Mouse (Mus musculus) gastrocnemius, postnatal 36 days (tissue): ENCODE measurements around the gene Tspan4. TPM values are rescaled to one million over a fixed set of nuclear protein-coding genes. Genes with fewer than 3 reads are reported as not detected.

Source experiments
- DNase-seq, 2 experiments: peaks; one replicate each; pipeline ENCODE4 v3.0.0; 2022
- intact Hi-C: fragments of 180-260 bp; cut with DNase I; formaldehyde crosslinking; loops from one replicate; pipeline ENCODE4 v1.15.1; 2025
- total RNA-seq, 2 experiments: library from RNA; stranded (reverse); gene quantifications; 2 replicates each; pipeline ENCODE4 v1.2.3; 2021

Gene Tspan4
- total RNA-seq, 2 experiments from 2014 or later: 7.2 to 14.1 TPM

DNA sequence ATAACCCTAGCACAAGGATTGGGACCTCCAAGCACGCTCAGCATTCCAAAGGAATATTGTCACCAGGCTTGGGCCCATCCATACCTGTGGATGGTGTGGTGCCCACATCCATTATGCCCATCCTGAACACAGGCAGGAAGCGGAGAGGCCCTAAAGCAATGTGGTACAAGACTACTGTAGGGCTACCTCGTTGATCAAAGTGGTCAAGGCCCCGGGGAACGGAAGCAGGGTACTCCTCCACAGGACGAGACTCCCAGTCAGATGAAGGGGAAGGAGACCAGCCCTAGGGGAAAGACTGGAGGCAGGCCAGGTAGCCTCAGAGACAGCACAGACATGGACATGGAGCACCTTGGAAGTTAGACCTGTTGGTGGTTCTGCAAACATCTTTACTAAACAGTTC lies 2.3 kb upstream of the Tspan4 start:
- intact Hi-C loops: no loop called here
- no peak for DNase-seq

DNA sequence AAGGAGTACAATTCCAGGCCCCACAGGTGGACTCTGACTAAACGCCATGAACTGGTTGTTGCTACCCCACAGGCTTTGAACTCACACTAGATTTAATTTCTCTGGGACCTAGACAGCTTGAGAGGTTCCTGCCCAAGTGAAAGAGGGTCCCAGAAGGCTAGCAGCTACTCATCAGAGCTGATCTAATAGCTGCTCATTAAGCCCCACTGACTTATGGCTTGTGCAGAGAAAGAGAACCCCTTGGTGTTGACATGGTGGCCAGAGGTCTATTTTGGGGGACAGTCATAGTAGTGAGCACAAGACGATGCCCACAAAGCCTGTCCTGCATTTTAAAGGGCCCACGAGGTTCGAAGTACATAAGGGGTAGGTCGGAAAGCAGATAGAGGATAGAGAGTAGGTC lies 880 bp upstream of the Tspan4 start:
- intact Hi-C loops: no loop called here
- no peak for DNase-seq

DNA sequence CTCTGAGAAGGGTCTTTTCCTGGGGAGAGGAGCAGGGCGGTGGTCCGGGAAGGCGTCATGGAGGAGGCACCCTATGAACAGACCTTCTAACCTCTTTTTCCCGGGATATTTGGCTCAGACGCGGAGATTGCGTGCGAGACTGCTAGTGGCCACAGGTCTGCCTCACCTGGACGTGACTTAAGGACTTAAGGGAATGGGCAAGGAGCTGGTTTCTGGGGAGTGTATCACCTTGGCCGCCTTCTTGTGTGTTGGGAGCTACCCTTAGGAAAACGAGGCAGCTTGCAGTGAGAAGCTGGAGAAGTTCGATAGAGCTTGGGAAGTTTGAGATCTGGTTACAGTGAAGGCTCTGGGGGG lies 742 bp downstream of the Tspan4 start:
- DNase-seq: no peak
- intact Hi-C loops: no loop called here

DNA sequence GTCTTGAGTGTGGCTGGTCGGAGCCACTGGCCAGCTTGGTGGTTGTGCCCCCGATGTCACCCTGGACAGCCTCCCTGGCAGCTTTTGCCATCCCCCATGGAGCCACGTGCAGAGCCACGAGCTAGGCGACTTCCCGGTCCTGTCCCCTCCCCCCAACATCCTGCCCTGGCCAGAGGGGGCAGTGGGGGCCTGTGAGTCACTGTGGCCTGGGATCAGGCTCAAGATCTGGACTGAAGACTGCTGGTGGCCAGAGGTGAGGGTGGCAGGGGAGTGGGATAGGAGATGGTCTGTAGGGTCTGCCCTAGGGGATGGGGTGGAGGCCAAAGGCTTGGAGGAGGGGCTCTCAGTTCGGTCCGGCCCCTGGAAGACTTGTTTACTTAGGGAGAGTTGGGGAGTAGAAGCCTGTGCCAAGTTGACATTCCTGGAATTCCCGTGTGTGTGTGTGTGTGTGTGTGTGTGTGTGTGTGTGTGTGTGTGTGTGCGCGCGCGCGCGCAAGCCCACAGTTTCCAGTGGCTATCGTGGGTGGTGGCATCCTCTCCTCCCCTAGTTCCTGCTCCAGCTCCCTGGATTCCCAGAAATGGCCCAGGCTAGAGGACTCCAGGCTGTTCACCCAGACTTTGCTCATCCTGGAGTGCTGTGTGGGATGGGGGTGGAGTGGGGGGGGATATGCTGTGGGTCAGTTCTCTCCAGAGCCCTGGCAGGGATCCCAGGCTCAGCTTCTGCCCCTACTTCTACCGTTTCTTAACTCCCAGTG lies 1.4 kb downstream of the Tspan4 start:
- DNase-seq: peak; percentile 82 to 83

DNA sequence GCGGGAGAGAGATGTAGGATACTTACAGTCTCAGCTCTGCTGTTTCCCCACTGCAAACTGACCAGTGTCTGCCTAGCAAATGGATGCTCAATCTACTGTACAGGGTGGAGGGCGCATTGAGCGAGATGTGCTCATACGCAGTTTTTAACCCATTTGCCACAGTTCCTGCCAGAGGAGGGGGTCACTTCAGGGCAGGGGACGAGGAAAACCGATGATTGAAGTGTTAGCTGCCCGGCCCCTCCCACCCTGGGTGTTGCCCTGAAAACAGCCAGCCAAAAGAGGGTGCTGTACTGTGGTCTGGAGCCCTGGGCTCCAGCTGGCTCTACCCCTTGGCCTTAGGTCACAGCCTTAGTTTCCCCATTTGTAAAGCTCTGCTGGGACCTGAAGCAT lies 1.9 kb downstream of the Tspan4 start:
- intact Hi-C loops: no loop called here
- DNase-seq: peak in 1 of 2 experiments; percentile 35

More for the DNA sequence above, 1.4 kb downstream of the Tspan4 start:
- intact Hi-C loops: no loop called here

DNA sequence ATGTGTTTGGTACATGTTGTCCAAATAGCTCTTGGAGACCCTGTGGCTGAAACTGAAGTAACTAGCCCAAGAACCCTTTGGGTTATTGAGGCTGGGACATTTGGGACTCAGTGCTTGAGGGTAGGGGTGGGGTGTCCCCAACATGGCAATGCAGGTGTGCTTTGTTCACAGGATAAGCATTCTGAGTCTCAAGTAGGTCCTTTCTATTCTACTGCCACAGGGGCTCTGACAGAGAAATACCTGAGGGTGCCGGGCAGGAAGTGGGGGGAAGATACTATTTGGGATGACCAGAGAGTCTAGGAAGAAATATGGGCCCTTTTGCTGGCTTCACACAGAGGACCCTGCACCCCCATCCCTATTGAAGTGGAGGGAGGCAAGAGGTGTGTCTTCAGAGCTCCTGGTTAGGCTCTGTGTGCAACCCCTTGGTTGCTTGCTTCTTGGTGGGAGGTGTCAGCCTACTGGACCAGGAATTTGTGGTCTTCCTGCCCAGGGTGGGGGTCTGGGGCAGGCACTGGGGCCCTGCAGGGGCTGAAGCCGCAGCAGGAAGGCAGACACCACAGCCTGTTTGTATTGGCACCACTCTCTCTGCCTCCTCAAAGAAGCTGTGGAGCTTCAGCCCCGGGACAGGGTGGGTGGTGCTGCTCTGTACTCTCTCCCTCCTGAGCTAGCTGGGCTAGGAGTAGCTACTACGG lies 2.7 kb downstream of the Tspan4 start:
- intact Hi-C loops: no loop called here

DNA sequence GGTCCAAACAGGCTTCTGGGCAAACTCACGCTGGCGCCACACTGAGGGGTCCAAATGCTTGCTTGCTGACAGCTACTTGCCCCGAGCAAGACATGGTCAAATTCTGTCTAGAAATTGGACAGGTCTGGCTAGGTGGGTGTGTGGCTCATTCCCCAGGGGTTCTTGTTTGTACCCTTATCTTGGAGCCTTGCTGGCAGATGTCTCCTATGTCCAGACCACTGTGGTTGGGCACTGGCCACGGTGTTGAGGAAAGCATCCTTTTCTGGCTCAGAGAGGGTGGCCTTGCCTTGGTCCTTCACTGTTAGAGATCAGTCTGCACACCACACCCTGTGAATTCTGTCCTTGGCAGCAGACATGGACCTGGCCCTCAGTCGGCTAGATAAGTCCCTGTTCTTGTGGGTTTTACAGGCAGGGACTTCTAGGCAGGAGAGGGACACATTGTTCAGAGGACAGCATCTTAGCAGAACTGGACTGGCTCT lies 3.3 kb downstream of the Tspan4 start:
- intact Hi-C loops: no loop called here
- peak in 1 of 2 experiments; percentile 36 for DNase-seq

More for the DNA sequence above, 2.7 kb downstream of the Tspan4 start:
- no peak for DNase-seq

DNA sequence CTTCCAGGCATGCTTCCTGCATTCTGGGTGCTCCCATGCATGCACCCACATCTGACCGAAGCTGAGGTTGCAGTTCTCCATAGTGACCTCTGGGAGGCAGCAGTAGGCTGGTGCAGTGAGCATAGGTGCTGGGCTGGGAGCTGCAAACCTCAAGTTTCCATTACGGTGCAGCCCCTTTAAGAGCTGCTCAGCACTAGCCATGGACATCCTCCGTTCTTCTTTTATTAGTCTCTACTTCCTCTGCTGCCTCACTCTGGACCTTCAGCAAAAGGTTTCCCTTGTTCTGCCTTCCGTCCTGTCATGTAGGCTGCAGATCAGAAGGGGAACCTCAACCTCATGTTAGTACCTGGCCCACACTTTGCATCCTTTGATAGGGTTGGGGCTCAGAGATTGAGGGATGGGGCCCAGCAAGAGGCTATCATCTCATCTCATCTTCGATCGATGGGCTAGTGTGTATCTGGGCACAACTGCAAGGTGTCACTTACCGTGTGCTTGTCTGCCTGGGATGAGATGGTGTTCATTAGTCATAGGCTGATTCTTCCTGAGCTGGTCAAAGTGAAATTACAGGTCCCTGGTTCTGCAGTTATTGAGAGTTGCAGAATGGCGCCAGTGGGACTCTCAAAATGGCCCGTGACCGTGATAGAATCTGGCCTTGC lies 5.9 kb downstream of the Tspan4 start:
- DNase-seq: peak in 1 of 2 experiments; percentile 52
- intact Hi-C loops: loop anchor here (1.0 to 5.0 kb wide), 3 partner anchors 44 to 446 kb away; no protein-coding TSS in a partner anchor

DNA sequence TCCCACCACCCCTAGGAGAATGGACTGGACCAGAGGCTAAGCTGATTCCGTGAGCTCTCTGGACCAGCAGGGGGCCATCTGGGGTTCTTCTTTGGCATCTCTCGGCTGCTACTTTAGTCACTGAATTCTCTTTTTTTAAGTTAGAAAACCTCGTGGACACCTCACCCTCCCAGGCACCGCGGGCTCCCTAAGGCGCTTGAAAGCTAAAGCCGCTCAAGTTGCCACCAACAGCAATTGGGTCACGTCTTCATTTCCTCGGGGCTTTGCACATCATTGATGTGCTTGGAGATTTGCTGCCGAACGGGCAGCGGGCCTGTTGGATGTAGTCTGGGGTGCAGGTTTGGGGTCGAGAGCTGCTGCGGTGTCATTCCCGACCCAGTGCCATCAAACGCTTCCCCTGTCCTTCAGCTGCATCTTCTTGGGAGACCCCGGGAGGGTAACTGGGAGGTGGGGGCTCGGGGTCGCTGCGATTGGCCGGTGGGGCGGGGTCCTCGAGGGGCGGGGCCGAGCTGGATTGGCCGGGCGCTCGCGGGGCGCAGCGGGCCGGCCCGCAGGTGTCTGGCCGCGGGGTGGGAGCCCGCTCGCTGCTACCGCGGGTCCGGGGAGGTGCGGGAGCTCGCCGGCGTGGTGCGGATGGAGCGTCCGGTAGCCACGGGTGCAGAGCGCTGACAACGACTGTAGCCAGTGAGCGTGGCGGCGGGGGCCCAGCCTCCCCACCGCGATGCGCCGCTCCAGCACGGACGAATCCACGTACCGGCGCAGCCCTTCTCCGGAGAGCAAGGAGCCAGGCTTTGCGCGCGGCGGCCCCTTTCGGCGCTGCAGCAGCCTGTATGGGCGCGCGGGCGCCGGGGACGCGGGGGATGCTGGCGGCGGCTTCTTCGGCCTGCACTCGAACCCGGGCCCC lies 6.7 kb downstream of the Tspan4 start:
- intact Hi-C loops: loop anchor here (2.0 to 5.0 kb wide), 2 partner anchors 183 to 446 kb away; no protein-coding TSS in a partner anchor
- peak in 1 of 2 experiments; percentile 43 for DNase-seq

DNA sequence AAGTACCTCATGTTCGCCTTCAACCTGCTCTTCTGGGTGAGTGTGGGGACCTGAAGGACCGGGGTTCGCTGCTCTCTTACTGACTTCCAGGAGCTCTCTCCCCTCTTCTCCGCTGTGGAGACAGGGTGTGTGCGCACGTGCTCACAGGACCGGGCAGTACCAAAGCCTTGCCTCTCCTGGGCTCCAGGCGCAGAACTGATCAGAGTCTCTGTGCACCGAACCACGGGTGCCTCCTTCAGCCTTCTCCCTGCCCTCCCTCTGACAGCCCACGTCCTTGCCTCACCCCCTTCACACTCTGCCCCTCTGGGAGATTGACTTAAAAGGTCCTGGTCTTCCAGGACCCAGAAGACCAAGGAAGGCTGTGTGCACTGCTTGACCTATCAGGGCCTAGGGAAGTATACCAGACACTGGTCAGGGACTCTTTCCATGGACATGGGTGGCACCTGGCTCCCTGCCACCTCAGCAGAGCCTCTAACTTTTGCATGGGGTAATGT lies 7.5 kb downstream of the Tspan4 start:
- intact Hi-C loops: loop anchor here (5.0 kb wide), 1 partner anchor 445 kb away; no protein-coding TSS in a partner anchor
- no peak for DNase-seq

DNA sequence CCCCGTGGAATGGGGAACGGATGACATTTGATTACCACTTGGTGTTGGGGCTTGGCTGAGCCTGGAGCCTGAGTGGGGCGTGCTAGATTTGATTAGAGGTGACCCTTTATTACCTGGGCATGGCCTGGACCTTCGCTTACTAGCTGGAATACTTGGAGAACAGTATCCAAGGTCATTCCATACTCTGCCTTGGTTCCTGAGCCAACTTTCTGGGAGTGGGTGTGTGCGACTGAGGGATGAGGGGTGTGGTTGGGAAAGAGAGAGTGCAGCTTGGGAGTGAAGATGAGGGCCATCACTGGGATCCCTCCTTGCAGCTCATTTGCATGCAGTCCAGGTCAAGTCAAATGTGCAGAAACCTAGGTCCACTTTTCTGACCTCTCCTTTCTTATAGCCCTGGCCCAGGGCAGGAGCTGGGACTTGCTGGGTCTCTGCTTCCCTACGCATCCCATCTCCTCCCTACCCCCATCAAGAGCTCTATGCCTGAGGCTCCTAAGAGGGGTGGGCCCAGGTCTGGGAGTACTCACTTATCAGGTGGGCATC lies 8.1 kb downstream of the Tspan4 start:
- intact Hi-C loops: loop anchor here (5.0 kb wide), 1 partner anchor 444 kb away; no protein-coding TSS in a partner anchor
- no peak for DNase-seq

DNA sequence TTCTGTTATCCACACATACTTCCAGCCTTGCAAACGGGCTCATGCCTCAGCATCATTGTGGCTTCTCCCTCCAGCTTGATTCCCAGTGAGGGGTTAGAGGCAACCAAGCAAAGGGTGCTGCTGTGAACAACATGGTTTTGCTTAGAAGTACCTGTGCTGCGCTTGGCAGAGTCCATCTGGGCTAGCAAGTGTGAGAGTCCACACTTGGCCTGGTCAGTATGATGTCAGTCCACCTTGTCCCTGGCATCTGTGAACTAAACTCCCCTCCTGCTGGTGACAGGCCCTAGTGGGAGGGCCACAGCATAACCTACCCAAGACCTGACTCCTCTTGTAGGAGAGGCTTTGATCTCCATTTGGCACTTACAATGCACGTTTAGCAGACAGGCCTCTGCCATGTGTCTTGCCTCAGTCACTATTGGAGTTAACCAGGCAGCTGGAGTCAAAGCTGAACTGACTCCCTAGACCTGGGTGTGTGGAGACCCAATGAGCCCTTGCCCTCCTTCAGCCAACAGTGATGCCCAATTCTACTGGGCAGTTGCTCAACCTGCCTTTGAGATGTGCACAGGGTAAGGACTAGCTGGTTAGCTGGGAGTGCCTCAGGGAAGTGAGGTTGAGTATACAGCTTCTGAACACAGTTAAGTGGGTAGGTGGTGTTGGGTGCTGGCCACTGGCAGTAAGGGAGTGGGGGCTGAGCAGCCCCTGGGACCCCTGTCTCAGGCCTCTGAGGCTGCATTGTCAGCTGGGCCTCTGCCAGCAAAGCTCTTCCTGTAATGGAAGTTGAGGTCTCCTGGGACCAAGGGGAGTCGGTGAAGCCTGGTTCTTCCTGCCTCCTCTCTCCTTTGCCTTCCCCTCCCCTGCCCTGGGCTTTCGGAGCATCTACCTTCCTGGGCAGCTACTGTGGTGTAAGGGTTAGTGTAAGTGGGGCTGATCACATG lies 9.4 kb downstream of the Tspan4 start:
- DNase-seq: no peak

DNA sequence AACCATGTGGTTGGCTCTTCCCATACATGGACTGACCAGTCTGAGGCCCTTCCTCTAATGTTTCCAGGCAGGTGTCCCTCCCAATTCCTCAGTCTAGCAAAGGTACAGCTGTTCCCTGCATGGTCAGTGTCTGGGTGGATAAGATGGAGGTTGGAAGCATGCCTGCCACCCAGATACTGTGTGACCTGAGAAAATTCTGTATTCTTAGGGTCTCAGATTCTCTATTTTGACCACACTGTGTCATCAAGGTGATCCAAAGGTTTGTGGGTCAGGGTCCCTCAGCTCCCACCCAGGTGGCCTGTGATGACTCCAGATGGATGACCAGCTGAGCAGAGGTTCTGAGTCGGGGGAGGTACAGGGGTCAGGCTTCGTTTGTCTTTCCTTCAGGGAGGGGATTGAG lies 10.1 kb downstream of the Tspan4 start:
- no peak for DNase-seq
- intact Hi-C loops: no loop called here

More for the DNA sequence above, 9.4 kb downstream of the Tspan4 start:
- intact Hi-C loops: loop anchor here (5.0 kb wide), 1 partner anchor 443 kb away; no protein-coding TSS in a partner anchor

DNA sequence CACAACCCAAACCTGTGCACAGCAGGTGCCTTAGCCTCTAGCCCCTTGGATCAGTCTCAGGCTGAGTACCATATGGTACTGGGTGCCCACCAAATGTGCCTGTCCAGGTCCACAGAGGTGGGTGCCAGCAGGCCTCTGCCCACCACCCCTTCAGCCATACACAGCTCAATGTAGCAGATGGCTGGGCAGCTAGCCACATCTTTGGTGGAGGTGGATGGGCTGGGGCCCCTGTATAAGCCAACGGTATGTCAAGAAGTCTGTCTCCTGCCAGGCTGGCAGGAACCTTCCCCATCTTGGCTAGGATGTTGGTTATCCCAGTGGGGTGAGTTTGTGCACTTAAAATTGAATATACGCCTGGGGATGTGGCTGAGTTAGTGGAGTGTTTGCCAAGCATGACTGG lies 10.6 kb downstream of the Tspan4 start:
- intact Hi-C loops: no loop called here
- no peak for DNase-seq

DNA sequence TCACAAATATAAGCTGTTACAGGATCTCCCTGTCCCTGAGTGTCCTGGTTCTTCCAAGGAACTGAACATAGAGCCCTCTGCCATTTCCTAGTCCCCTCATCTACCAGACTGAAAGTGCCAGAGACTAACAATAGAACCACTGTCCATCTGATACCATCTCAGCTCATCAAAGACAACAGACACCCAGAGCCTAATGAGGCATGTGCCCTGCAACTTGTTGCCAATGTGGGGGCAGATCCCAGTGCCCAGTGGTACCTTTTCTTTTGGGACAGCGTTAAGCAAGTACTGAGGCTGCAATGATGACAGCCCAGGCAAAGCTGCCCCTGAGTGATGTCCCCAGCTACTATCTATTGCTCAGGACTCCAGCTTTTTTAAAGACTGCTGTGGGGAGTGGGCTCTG lies 11.2 kb downstream of the Tspan4 start:
- no peak for DNase-seq
- intact Hi-C loops: no loop called here

DNA sequence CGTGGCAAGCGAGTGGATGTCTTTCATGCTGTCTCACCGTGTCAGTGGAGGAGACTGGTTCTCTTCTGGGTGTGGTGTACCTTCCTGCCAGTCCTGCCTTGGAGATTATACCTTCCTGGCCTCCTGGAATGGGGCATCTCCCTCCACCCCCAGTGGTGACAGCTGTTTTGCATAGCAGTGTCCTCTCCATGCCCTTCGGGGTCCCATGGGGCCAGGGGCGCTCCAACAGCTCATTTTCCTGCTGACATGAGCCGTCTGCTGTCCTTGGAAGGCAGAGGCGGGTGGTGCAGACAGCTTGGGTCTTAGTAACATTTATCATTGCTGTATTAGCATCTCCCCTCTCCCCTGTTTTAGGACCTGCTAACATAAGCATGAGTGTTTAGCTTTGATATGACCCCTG lies 12.1 kb downstream of the Tspan4 start:
- DNase-seq: no peak
- intact Hi-C loops: no loop called here

DNA sequence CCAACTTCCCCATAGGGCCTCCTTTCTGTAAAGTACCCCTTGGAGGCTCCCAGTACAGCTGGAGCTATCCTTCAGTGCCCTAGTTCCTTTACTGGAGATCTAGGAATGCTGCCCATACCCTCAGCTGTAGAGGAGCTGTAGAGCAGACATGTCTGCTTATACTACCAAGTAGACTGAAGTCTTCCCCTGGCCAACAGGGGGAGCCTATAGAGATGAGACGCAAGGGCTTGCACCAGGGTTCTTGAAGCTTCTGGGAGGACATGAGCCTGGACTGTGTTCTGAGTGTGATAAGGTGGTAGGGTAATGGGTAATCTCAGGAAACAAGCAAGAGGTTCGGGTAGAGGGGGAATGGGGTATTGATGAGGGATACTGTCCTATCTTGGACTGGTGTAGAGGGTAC lies 16.1 kb downstream of the Tspan4 start:
- intact Hi-C loops: no loop called here
- DNase-seq: no peak

DNA sequence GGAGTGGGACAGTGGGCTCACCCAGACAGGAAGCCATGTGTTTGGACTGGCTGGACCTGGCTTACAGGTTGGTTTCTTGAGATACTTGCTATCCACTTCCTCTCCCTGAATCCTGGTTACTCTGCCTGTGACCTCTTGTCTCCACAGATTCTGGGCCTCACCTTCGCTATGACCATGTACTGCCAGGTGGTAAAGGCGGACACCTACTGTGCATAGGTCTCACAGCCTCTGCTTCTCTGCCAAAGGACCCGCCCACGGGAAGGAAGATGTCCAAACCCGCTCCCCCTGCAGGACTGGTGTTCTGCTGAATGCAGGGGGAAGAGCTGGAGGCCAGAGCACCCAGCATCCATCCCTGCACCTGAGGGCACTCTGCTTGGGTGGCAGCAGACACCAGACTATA lies 17.7 kb downstream of the Tspan4 start:
- intact Hi-C loops: no loop called here
- no peak for DNase-seq

DNA sequence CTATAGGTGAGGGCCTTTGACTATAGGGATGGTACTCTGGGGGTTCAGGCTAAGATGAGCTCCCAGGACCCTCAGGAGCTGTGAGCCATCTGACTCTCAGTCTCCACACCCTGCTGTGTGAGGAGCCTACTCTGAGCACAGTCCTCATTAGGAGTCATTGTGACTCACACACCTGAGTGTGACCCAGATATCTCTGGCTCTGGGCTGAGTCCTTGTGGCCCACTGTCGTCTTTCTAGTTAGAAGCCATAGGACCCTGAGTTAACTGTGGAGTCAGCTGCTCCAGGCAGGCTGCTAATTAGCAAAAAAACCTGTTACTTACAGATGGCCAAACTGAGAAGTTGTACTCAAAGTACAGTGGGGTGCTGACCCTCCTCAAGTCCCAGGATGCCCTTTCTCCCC lies 18.7 kb downstream of the Tspan4 start:
- intact Hi-C loops: no loop called here
- DNase-seq: no peak
